Mouse (Mus musculus): Measurements from ENCODE around the gene Esrrg. TPM values are rescaled to one million over a fixed set of nuclear protein-coding genes. Genes with fewer than 3 reads are reported as not detected.

Gene Esrrg
- polyA plus RNA-seq, 1 experiment: 42.5 TPM

GRCm38 (mm10) chr1:187805001-187805400 is 196.4 kb downstream of the Esrrg start:
- no peak overlapping the region for H3K27ac ChIP-seq (ENCODE audit: insufficient read depth, low read length)
- TF ChIP-seq POLR2A (IDR thresholded peaks at IDR 0.05; ENCODE audit: borderline replicate concordance, insufficient read depth, low read length): no peak
- TF ChIP-seq CTCF (IDR thresholded peaks at IDR 0.05; ENCODE audit: borderline replicate concordance, insufficient read depth, low read depth, low read length): no peak
- no peak for DNase-seq
- no peaks in the 10 kb centered on the region; the same call in 1 of the 2 replicates for H3K27me3 ChIP-seq (ENCODE audit: control insufficient read depth, insufficient read depth, low read length)
- H3K4me1 ChIP-seq (ENCODE audit: control insufficient read depth, insufficient read depth, low read length): no peaks in the 10 kb centered on the region
- H3K4me3 ChIP-seq (replicated peaks; ENCODE audit: insufficient read depth, low read depth, low read length): no peak overlapping the region
- 74% methylated on average over 6 of the region's 6 CpGs for WGBS

GRCm38 (mm10) chr1:187807477-187808390 is 199.1 kb downstream of the Esrrg start:
- Histone ChIP-seq H3K27me3 (ENCODE audit: control insufficient read depth, insufficient read depth, low read length) (no peaks in the 10 kb centered on the region; the same call in 1 of the 2 replicates), H3K4me3 (replicated peaks; ENCODE audit: insufficient read depth, low read depth, low read length) (no peak overlapping the region), H3K27ac (ENCODE audit: insufficient read depth, low read length) (no peak overlapping the region), H3K4me1 (ENCODE audit: control insufficient read depth, insufficient read depth, low read length) (no peaks in the 10 kb centered on the region)
- WGBS: 45% methylated on average over 12 of the region's 12 CpGs
- TF ChIP-seq POLR2A (IDR thresholded peaks at IDR 0.05; ENCODE audit: borderline replicate concordance, insufficient read depth, low read length): no peak
- no peak for TF ChIP-seq CTCF (IDR thresholded peaks at IDR 0.05; ENCODE audit: borderline replicate concordance, insufficient read depth, low read depth, low read length)
- DNase-seq: no peak

GRCm38 (mm10) chr1:187808391-187808922 is 199.9 kb downstream of the Esrrg start:
- no peak for TF ChIP-seq CTCF (IDR thresholded peaks at IDR 0.05; ENCODE audit: borderline replicate concordance, insufficient read depth, low read depth, low read length)
- TF ChIP-seq POLR2A (IDR thresholded peaks at IDR 0.05; ENCODE audit: borderline replicate concordance, insufficient read depth, low read length): no peak
- H3K4me3 ChIP-seq (replicated peaks; ENCODE audit: insufficient read depth, low read depth, low read length): no peak overlapping the region
- no peaks in the 10 kb centered on the region; the same call in 1 of the 2 replicates for H3K27me3 ChIP-seq (ENCODE audit: control insufficient read depth, insufficient read depth, low read length)
- no peak overlapping the region for H3K27ac ChIP-seq (ENCODE audit: insufficient read depth, low read length)
- no peak for DNase-seq
- no peaks in the 10 kb centered on the region for H3K4me1 ChIP-seq (ENCODE audit: control insufficient read depth, insufficient read depth, low read length)
- 88% methylated on average over 5 of the region's 5 CpGs for WGBS

- no peak for DNase-seq
- Histone ChIP-seq H3K4me1 (ENCODE audit: control insufficient read depth, insufficient read depth, low read length) (no peaks in the 10 kb centered on the region), H3K27ac (ENCODE audit: insufficient read depth, low read length) (no peak overlapping the region), H3K4me3 (replicated peaks; ENCODE audit: insufficient read depth, low read depth, low read length) (no peak overlapping the region), H3K27me3 (ENCODE audit: control insufficient read depth, insufficient read depth, low read length) (no peaks in the 10 kb centered on the region; the same call in 1 of the 2 replicates)
- TF ChIP-seq POLR2A (IDR thresholded peaks at IDR 0.05; ENCODE audit: borderline replicate concordance, insufficient read depth, low read length): no peak
- no peak for TF ChIP-seq CTCF (IDR thresholded peaks at IDR 0.05; ENCODE audit: borderline replicate concordance, insufficient read depth, low read depth, low read length)
- WGBS: 78% methylated on average over 3 of the region's 3 CpGs
Observed at GRCm38 (mm10) chr1:187809546-187809945, 201.0 kb downstream of the Esrrg start.

- WGBS: 94% methylated on average over 5 of the region's 5 CpGs
- H3K27ac ChIP-seq (ENCODE audit: insufficient read depth, low read length): no peak overlapping the region
- no peaks in the 10 kb centered on the region for H3K4me1 ChIP-seq (ENCODE audit: control insufficient read depth, insufficient read depth, low read length)
- TF ChIP-seq POLR2A (IDR thresholded peaks at IDR 0.05; ENCODE audit: borderline replicate concordance, insufficient read depth, low read length) (no peak), CTCF (IDR thresholded peaks at IDR 0.05; ENCODE audit: borderline replicate concordance, insufficient read depth, low read depth, low read length) (no peak)
- no peak for DNase-seq
- no peak overlapping the region for H3K4me3 ChIP-seq (replicated peaks; ENCODE audit: insufficient read depth, low read depth, low read length)
- no peaks in the 10 kb centered on the region for H3K27me3 ChIP-seq (ENCODE audit: control insufficient read depth, insufficient read depth, low read length)
Observed at GRCm38 (mm10) chr1:187819406-187819805, 210.8 kb downstream of the Esrrg start.

- Histone ChIP-seq H3K27me3 (ENCODE audit: control insufficient read depth, insufficient read depth, low read length) (no peaks in the 10 kb centered on the region), H3K27ac (ENCODE audit: insufficient read depth, low read length) (no peak overlapping the region), H3K4me3 (replicated peaks; ENCODE audit: insufficient read depth, low read depth, low read length) (no peak overlapping the region), H3K4me1 (ENCODE audit: control insufficient read depth, insufficient read depth, low read length) (no peaks in the 10 kb centered on the region)
- DNase-seq: no peak
- TF ChIP-seq CTCF (IDR thresholded peaks at IDR 0.05; ENCODE audit: borderline replicate concordance, insufficient read depth, low read depth, low read length) (no peak), POLR2A (IDR thresholded peaks at IDR 0.05; ENCODE audit: borderline replicate concordance, insufficient read depth, low read length) (no peak)
- 70% methylated on average over 13 of the region's 13 CpGs for WGBS
Observed at GRCm38 (mm10) chr1:187821368-187821811, 212.8 kb downstream of the Esrrg start.

GRCm38 (mm10) chr1:187823351-187823750 is 214.8 kb downstream of the Esrrg start:
- Histone ChIP-seq H3K27ac (ENCODE audit: insufficient read depth, low read length) (no peak overlapping the region), H3K27me3 (ENCODE audit: control insufficient read depth, insufficient read depth, low read length) (no peaks in the 10 kb centered on the region), H3K4me3 (replicated peaks; ENCODE audit: insufficient read depth, low read depth, low read length) (no peak overlapping the region), H3K4me1 (ENCODE audit: control insufficient read depth, insufficient read depth, low read length) (no peaks in the 10 kb centered on the region)
- TF ChIP-seq POLR2A (IDR thresholded peaks at IDR 0.05; ENCODE audit: borderline replicate concordance, insufficient read depth, low read length) (no peak), CTCF (IDR thresholded peaks at IDR 0.05; ENCODE audit: borderline replicate concordance, insufficient read depth, low read depth, low read length) (no peak)
- WGBS: 75% methylated on average over 5 of the region's 5 CpGs
- DNase-seq: no peak

All from cerebellum, adult 2 months (tissue).